Mouse (Mus musculus): ENCODE data around the gene Cd320. TPM values are rescaled to one million over a fixed set of nuclear protein-coding genes. Genes with fewer than 3 reads are reported as not detected.
"Not testable (repeated sequence)": the region's sequence is repeated elsewhere in the genome, so short reads cannot be mapped to it uniquely, and the experiment has no call there.

Cd320 gene
- polyA plus RNA-seq, 1 experiment from 2014 or later = 59.8 TPM

- Histone ChIP-seq H3K9ac (replicated peaks; ENCODE audit: low read length) (no peak overlapping the region), H3K4me2 (ENCODE audit: low read length) (peak overlapping the region; percentile 74), H3K4me1 (ENCODE audit: control insufficient read depth, insufficient read depth, low read length) (peaks cover 31% of the 10 kb centered on the region), H3K27ac (replicated peaks; ENCODE audit: low read depth, low read length) (no peak overlapping the region), H3K36me3 (ENCODE audit: control insufficient read depth, insufficient read depth, low read length) (peaks cover 48% of the 10 kb centered on the region), H3K27me3 (ENCODE audit: control insufficient read depth, insufficient read depth, low read length) (no peaks in the 10 kb centered on the region), H3K4me3 (replicated peaks; ENCODE audit: low read depth, low read length) (no peak overlapping the region), H3K9me3 (ENCODE audit: control insufficient read depth, low read length) (no peaks in the 10 kb centered on the region)
- 88% methylated on average over 1 of the region's 1 CpGs for WGBS
- peak; percentile 28 for DNase-seq
- no peak for ATAC-seq (ENCODE audit: low FRiP score, low TSS enrichment)
Measured at GRCm38 (mm10) chr17:33822436-33822959, 20.4 kb upstream of the Cd320 start.

- H3K27ac ChIP-seq (replicated peaks; ENCODE audit: low read depth, low read length); H3K9me3 ChIP-seq (ENCODE audit: control insufficient read depth, low read length); ATAC-seq (ENCODE audit: low FRiP score, low TSS enrichment); DNase-seq; H3K27me3 ChIP-seq (ENCODE audit: control insufficient read depth, insufficient read depth, low read length): not testable (repeated sequence)
- peak overlapping the region; percentile 74 for H3K4me2 ChIP-seq (ENCODE audit: low read length)
- H3K36me3 ChIP-seq (ENCODE audit: control insufficient read depth, insufficient read depth, low read length) = peaks cover 50% of the 10 kb centered on the region
- peaks cover 28% of the 10 kb centered on the region for H3K4me1 ChIP-seq (ENCODE audit: control insufficient read depth, insufficient read depth, low read length)
- peak overlapping the region; percentile 50 for H3K4me3 ChIP-seq (replicated peaks; ENCODE audit: low read depth, low read length)
- 82% methylated on average over 8 of the region's 8 CpGs for WGBS
- peak overlapping the region; percentile 87 for H3K9ac ChIP-seq (replicated peaks; ENCODE audit: low read length)
Measured at GRCm38 (mm10) chr17:33823171-33823570, 19.7 kb upstream of the Cd320 start.

GRCm38 (mm10) chr17:33824084-33824996 is 18.6 kb upstream of the Cd320 start, which contains the start of the genes Rps28 and Ndufa7:
TSS of gene Rps28 (minus strand) at chr17:33824562.
TSS of gene Ndufa7 (plus strand) at chr17:33824572.
- Histone ChIP-seq H3K4me3 (replicated peaks; ENCODE audit: low read depth, low read length) (peak within 1 kb of the TSS; percentile 50), H3K9me3 (ENCODE audit: control insufficient read depth, low read length) (no peaks in the 10 kb centered on the region), H3K27me3 (ENCODE audit: control insufficient read depth, insufficient read depth, low read length) (no peaks in the 10 kb centered on the region), H3K36me3 (ENCODE audit: control insufficient read depth, insufficient read depth, low read length) (peaks cover 44% of the 10 kb centered on the region), H3K4me2 (ENCODE audit: low read length) (peak within 1 kb of the TSS; percentile 74), H3K27ac (replicated peaks; ENCODE audit: low read depth, low read length) (peak within 1 kb of the TSS; percentile 86), H3K4me1 (ENCODE audit: control insufficient read depth, insufficient read depth, low read length) (peaks cover 24% of the 10 kb centered on the region), H3K9ac (replicated peaks; ENCODE audit: low read length) (peak within 1 kb of the TSS; percentile 87)
- WGBS = under 1% methylated on average over 51 of the region's 51 CpGs
- peak; percentile 99 for DNase-seq
- peak; percentile 94 for ATAC-seq (ENCODE audit: low FRiP score, low TSS enrichment)

- peaks cover 24% of the 10 kb centered on the region for H3K4me1 ChIP-seq (ENCODE audit: control insufficient read depth, insufficient read depth, low read length)
- not testable (repeated sequence) for H3K9me3 ChIP-seq (ENCODE audit: control insufficient read depth, low read length); H3K27me3 ChIP-seq (ENCODE audit: control insufficient read depth, insufficient read depth, low read length); ATAC-seq (ENCODE audit: low FRiP score, low TSS enrichment); DNase-seq
- peak overlapping the region; percentile 87 for H3K9ac ChIP-seq (replicated peaks; ENCODE audit: low read length)
- H3K4me2 ChIP-seq (ENCODE audit: low read length) = peak overlapping the region; percentile 74
- H3K36me3 ChIP-seq (ENCODE audit: control insufficient read depth, insufficient read depth, low read length) = peaks cover 45% of the 10 kb centered on the region
- peak overlapping the region; percentile 50 for H3K4me3 ChIP-seq (replicated peaks; ENCODE audit: low read depth, low read length)
- H3K27ac ChIP-seq (replicated peaks; ENCODE audit: low read depth, low read length) = peak overlapping the region; percentile 86; the same call in 1 of the 2 replicates
- 4% methylated on average over 6 of the region's 6 CpGs for WGBS
Measured at GRCm38 (mm10) chr17:33824997-33825330, 17.9 kb upstream of the Cd320 start.

GRCm38 (mm10) chr17:33825462-33825861 is 17.4 kb upstream of the Cd320 start:
- Histone ChIP-seq H3K4me3 (replicated peaks; ENCODE audit: low read depth, low read length) (peak overlapping the region; percentile 50), H3K4me2 (ENCODE audit: low read length) (peak overlapping the region; percentile 74)
- ATAC-seq (ENCODE audit: low FRiP score, low TSS enrichment) = no peak

GRCm38 (mm10) chr17:33826850-33827249 is 16.0 kb upstream of the Cd320 start:
- peaks cover 24% of the 10 kb centered on the region for H3K4me1 ChIP-seq (ENCODE audit: control insufficient read depth, insufficient read depth, low read length)
- no peak for ATAC-seq (ENCODE audit: low FRiP score, low TSS enrichment)
- H3K9me3 ChIP-seq (ENCODE audit: control insufficient read depth, low read length) = no peaks in the 10 kb centered on the region
- peaks cover 42% of the 10 kb centered on the region for H3K36me3 ChIP-seq (ENCODE audit: control insufficient read depth, insufficient read depth, low read length)
- DNase-seq = peak; percentile 90
- no peak overlapping the region for H3K4me3 ChIP-seq (replicated peaks; ENCODE audit: low read depth, low read length)
- no peak overlapping the region for H3K9ac ChIP-seq (replicated peaks; ENCODE audit: low read length)
- no peak overlapping the region for H3K27ac ChIP-seq (replicated peaks; ENCODE audit: low read depth, low read length)
- H3K27me3 ChIP-seq (ENCODE audit: control insufficient read depth, insufficient read depth, low read length) = no peaks in the 10 kb centered on the region
- no peak overlapping the region for H3K4me2 ChIP-seq (ENCODE audit: low read length)
- 0% methylated on average over 3 of the region's 3 CpGs for WGBS

More at GRCm38 (mm10) chr17:33825462-33825861, 17.4 kb upstream of the Cd320 start:
- Histone ChIP-seq H3K4me1 (ENCODE audit: control insufficient read depth, insufficient read depth, low read length) (peaks cover 24% of the 10 kb centered on the region), H3K27me3 (ENCODE audit: control insufficient read depth, insufficient read depth, low read length) (no peaks in the 10 kb centered on the region), H3K27ac (replicated peaks; ENCODE audit: low read depth, low read length) (no peak overlapping the region), H3K36me3 (ENCODE audit: control insufficient read depth, insufficient read depth, low read length) (peaks cover 45% of the 10 kb centered on the region), H3K9ac (replicated peaks; ENCODE audit: low read length) (no peak overlapping the region), H3K9me3 (ENCODE audit: control insufficient read depth, low read length) (no peaks in the 10 kb centered on the region)
- 89% methylated on average over 8 of the region's 8 CpGs for WGBS
- DNase-seq = no peak

GRCm38 (mm10) chr17:33828892-33829291 is 14.0 kb upstream of the Cd320 start:
- H3K4me2 ChIP-seq (ENCODE audit: low read length) = no peak overlapping the region
- H3K9ac ChIP-seq (replicated peaks; ENCODE audit: low read length) = no peak overlapping the region
- no peak for ATAC-seq (ENCODE audit: low FRiP score, low TSS enrichment)
- no peaks in the 10 kb centered on the region for H3K27me3 ChIP-seq (ENCODE audit: control insufficient read depth, insufficient read depth, low read length)
- WGBS = 72% methylated on average over 2 of the region's 2 CpGs
- peaks cover 11% of the 10 kb centered on the region for H3K4me1 ChIP-seq (ENCODE audit: control insufficient read depth, insufficient read depth, low read length)
- peaks cover 50% of the 10 kb centered on the region for H3K36me3 ChIP-seq (ENCODE audit: control insufficient read depth, insufficient read depth, low read length)
- no peaks in the 10 kb centered on the region for H3K9me3 ChIP-seq (ENCODE audit: control insufficient read depth, low read length)
- no peak overlapping the region for H3K4me3 ChIP-seq (replicated peaks; ENCODE audit: low read depth, low read length)
- DNase-seq = no peak
- no peak overlapping the region for H3K27ac ChIP-seq (replicated peaks; ENCODE audit: low read depth, low read length)

- H3K27ac ChIP-seq (replicated peaks; ENCODE audit: low read depth, low read length) = no peak overlapping the region
- DNase-seq (no peak), ATAC-seq (ENCODE audit: low FRiP score, low TSS enrichment) (no peak)
- no peaks in the 10 kb centered on the region for H3K9me3 ChIP-seq (ENCODE audit: control insufficient read depth, low read length)
- no peak overlapping the region for H3K4me2 ChIP-seq (ENCODE audit: low read length)
- WGBS = 89% methylated on average over 10 of the region's 10 CpGs
- no peaks in the 10 kb centered on the region for H3K27me3 ChIP-seq (ENCODE audit: control insufficient read depth, insufficient read depth, low read length)
- no peak overlapping the region for H3K9ac ChIP-seq (replicated peaks; ENCODE audit: low read length)
- peaks cover 11% of the 10 kb centered on the region for H3K4me1 ChIP-seq (ENCODE audit: control insufficient read depth, insufficient read depth, low read length)
- H3K36me3 ChIP-seq (ENCODE audit: control insufficient read depth, insufficient read depth, low read length) = peaks cover 56% of the 10 kb centered on the region
- no peak overlapping the region for H3K4me3 ChIP-seq (replicated peaks; ENCODE audit: low read depth, low read length)
Measured at GRCm38 (mm10) chr17:33829561-33829960, 13.3 kb upstream of the Cd320 start.
